ENCODE assay signal across 8 mouse cellular contexts in genomic region chr6:125661106-125661877, GRCm38 (mm10). TPM values are rescaled to one million over a fixed set of nuclear protein-coding genes. Genes with fewer than 3 reads are reported as not detected.
DNase-seq lines count a peak whose midpoint lies in the region; ATAC-seq lines count a peak whose summit lies in the region.

No protein-coding gene starts in this region.

- no peaks in the 10 kb centered on the region for H3K9me3 ChIP-seq in stomach, embryonic 14.5 days (ENCODE audit: control insufficient read depth, low read depth, low read length)

- 43% methylated on average over 14 of the region's 14 CpGs for WGBS in stomach, embryonic 14.5 days

- peak; percentile 77; the same call in 1 of the 2 replicates for ATAC-seq in monocyte, adult 5-6 weeks (replicated peaks; ENCODE audit: insufficient number of reproducible peaks, low FRiP score, low TSS enrichment, poor library complexity, severe bottlenecking)
- 0 out of 2 replicates have a peak, but pooled peaks have one; percentile 10 for ATAC-seq in stomach, embryonic 14.5 days (ENCODE audit: insufficient number of reproducible peaks, insufficient read depth, low FRiP score, low read depth)

- intact Hi-C loops in heart, postnatal 25 days (cut with DNase I) = loop anchor here (2.0 to 5.0 kb wide), 2 partner anchors 38 to 244 kb away; no protein-coding TSS in a partner anchor
- intact Hi-C loops in left cerebral cortex, postnatal 25 days (cut with DNase I) = loop anchor here (2.0 kb wide), 1 partner anchor 38 kb away; no protein-coding TSS in a partner anchor

- no peak overlapping the region for H3K4me3 ChIP-seq in stomach, embryonic 14.5 days (ENCODE audit: low read depth, low read length)

- H3K27me3 ChIP-seq in stomach, embryonic 14.5 days (ENCODE audit: control insufficient read depth, insufficient read depth, low read length) = no peaks in the 10 kb centered on the region

- H3K9ac ChIP-seq in stomach, embryonic 14.5 days (replicated peaks; ENCODE audit: low read depth, low read length) = no peak overlapping the region

- no peaks in the 10 kb centered on the region for H3K36me3 ChIP-seq in stomach, embryonic 14.5 days (ENCODE audit: control insufficient read depth, insufficient read depth, low read length)

- no peak overlapping the region for H3K27ac ChIP-seq in stomach, embryonic 14.5 days (ENCODE audit: low read length)

- DNase-seq in heart, adult 18-20 months = peak; percentile 44 to 82
- no peak for DNase-seq in heart, postnatal 25 days (ENCODE audit: low spot score)
- peak; percentile 71 for DNase-seq in brain, adult 2 months (ENCODE audit: low read depth, low spot score)
- DNase-seq in fibroblast of lung, adult 2 months (ENCODE audit: low read depth) = peak; percentile 16
- peak; percentile 68 for DNase-seq in induced T-regulatory cell, adult 2 months (ENCODE audit: low read depth)
- peak; percentile 49 to 54 for DNase-seq in left cerebral cortex, postnatal 25 days (ENCODE audit: low spot score in 2 of 2)

- no peaks in the 10 kb centered on the region for H3K4me1 ChIP-seq in stomach, embryonic 14.5 days (ENCODE audit: control insufficient read depth, insufficient read depth, low read length)

- no peak overlapping the region for H3K4me2 ChIP-seq in stomach, embryonic 14.5 days (replicated peaks; ENCODE audit: low read depth, low read length)

RNA-seq across cellular contexts. Expression of gene Ano2, which starts 28.9 kb away (rescaled TPM):
- not detected for total RNA-seq in heart, adult 18-20 months (2021)
- not detected for total RNA-seq in heart, postnatal 25 days (2021)
- total RNA-seq in left cerebral cortex, postnatal 25 days (2021) = 1 to 10 TPM; 3.5 to 3.7 TPM
- total RNA-seq in monocyte, adult 5-6 weeks (2017) = 1.0 TPM in 1 of 3 replicates, not detected in the others
- polyA plus RNA-seq in stomach, embryonic 14.5 days (2014; fragmentation: Nextera tagmentation; extraction: Ambion mirVana) = 0.09 and 0.24 TPM in 2 replicates
